Comparison of ENCODE assay signal across 20 mouse cellular contexts in the genomic region with DNA sequence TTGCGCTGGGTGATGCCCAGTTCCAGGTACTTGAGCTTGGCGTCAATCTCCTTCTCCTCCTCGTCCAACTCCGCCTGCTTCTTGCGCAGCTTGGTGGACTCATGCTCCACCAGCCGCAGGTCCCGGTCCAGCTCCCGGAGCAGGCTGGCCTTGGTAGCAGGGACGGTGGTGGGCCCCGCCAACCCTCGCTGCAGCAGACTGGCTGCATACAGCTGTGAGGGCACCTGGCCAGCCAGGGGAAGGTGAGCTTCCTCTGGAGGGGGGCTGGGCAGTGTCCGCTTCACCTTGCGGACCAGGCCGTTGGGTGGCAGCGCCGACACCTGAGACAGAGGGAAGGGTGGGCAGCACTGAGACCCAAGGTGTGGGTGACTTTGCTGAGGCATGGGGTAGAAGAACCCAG. TPM values are rescaled to one million over a fixed set of nuclear protein-coding genes. Genes with fewer than 3 reads are reported as not detected.
"Had no signal": no experiment of that assay in that cellular context is flagged by ENCODE, and none has a peak within 500 bp of the region (broad histone marks: within the 10 kb centered on the region; RNA-seq: fewer than 3 reads in every experiment).

No protein-coding gene starts in this region.

- H3K36me3 ChIP-seq: limb, embryonic 12.5 days; lung, embryonic 15.5 days; stomach, embryonic 15.5 days had no signal

- H3K4me3 ChIP-seq: limb, embryonic 12.5 days; lung, embryonic 15.5 days; midbrain, embryonic 12.5 days; neural tube, embryonic 13.5 days; stomach, embryonic 15.5 days had no signal

- H3K27me3 ChIP-seq: neural tube, embryonic 13.5 days; stomach, embryonic 15.5 days had no signal

- H3K27ac ChIP-seq: limb, embryonic 12.5 days; lung, embryonic 15.5 days; midbrain, embryonic 12.5 days; neural tube, embryonic 13.5 days; stomach, embryonic 15.5 days had no signal

- DNase-seq: kidney, adult 18-20 months; kidney, postnatal 10 days; kidney, postnatal 4 days; layer of hippocampus, adult 9-11 months; layer of hippocampus, postnatal 36 days; liver; lung, postnatal 14 days; retina, postnatal 1 day; thymus, adult 2 months; thymus, postnatal 25 days had no signal

- ATAC-seq: midbrain, embryonic 16.5 days had no signal

- H3K9me3 ChIP-seq: limb, embryonic 12.5 days; lung, embryonic 15.5 days; midbrain, embryonic 12.5 days; neural tube, embryonic 13.5 days; stomach, embryonic 15.5 days had no signal

RNA-seq across cellular contexts. Expression of a gene that starts 27.6 kb away (rescaled TPM):
- total RNA-seq: layer of hippocampus, postnatal 36 days; left cerebral cortex, adult 8-10 months; left cerebral cortex, postnatal 25 days; megakaryocyte-erythroid progenitor cell, adult 5-6 weeks had no signal
- polyA plus RNA-seq: kidney, embryonic 14.5 days; midbrain, embryonic 16.5 days had no signal
